Mouse (Mus musculus) forebrain, embryonic 15.5 days (tissue): ENCODE data around the gene Asic2. TPM values are rescaled to one million over a fixed set of nuclear protein-coding genes. Genes with fewer than 3 reads are reported as not detected.

Source experiments
- ATAC-seq: fragments of 200-750 bp; cut with Nextera tagmentation; replicated peaks from 2 replicates; pipeline ENCODE4 v1.8.0; 2017; ENCODE audit warnings: mild to moderate bottlenecking, moderate TSS enrichment, moderate library complexity
- H3K27ac ChIP-seq: fragments of 300-500 bp; sonication (generic); replicated peaks from 2 replicates; pipeline ENCODE4 v1.5.1; 2015; ENCODE audit warnings: mild to moderate bottlenecking, inconsistent platforms
- H3K27me3 ChIP-seq: fragments of 300-500 bp; sonication (generic); 2 replicates; pipeline ENCODE4 v1.6.1; 2015; ENCODE audit warnings: inconsistent platforms
- H3K36me3 ChIP-seq: fragments of 300-500 bp; sonication (generic); 2 replicates; pipeline ENCODE4 v1.6.1; 2015; ENCODE audit warnings: mild to moderate bottlenecking, inconsistent platforms
- H3K4me1 ChIP-seq: fragments of 300-500 bp; sonication (generic); 2 replicates; pipeline ENCODE4 v1.6.1; 2015; ENCODE audit warnings: inconsistent platforms
- H3K4me2 ChIP-seq: fragments of 300-500 bp; sonication (generic); replicated peaks from 2 replicates; pipeline ENCODE4 v1.6.1; 2015; ENCODE audit warnings: mild to moderate bottlenecking, inconsistent platforms
- H3K4me3 ChIP-seq: fragments of 300-500 bp; sonication (generic); 2 replicates; pipeline ENCODE4 v1.5.1; 2015; ENCODE audit warnings: mild to moderate bottlenecking, inconsistent platforms
- H3K9ac ChIP-seq: fragments of 300-500 bp; sonication (generic); replicated peaks from 2 replicates; pipeline ENCODE4 v1.6.1; 2015; ENCODE audit warnings: mild to moderate bottlenecking, inconsistent platforms
- H3K9me3 ChIP-seq: fragments of 300-500 bp; sonication (generic); 2 replicates; pipeline ENCODE4 v1.6.1; 2016; ENCODE audit warnings: inconsistent platforms
- WGBS: fragments of 180-500 bp; shearing (Covaris S2); methylation state at CpG from one replicate; pipeline ENCODE4 v1.1.7; 2015; ENCODE audit warnings: mixed read lengths; 5-methylcytosine and 5-hydroxymethylcytosine counted together
- polyA plus RNA-seq: library from polyadenylated mRNA; unstranded; fragments of >200 nt; fragmentation: Nextera tagmentation; extraction: Ambion mirVana; gene quantifications from 2 replicates; pipeline ENCODE4 v1.2.1, GENCODE M21; 2015

Asic2 gene
- polyA plus RNA-seq, 1 experiment from 2014 or later = 5.5 TPM

DNA sequence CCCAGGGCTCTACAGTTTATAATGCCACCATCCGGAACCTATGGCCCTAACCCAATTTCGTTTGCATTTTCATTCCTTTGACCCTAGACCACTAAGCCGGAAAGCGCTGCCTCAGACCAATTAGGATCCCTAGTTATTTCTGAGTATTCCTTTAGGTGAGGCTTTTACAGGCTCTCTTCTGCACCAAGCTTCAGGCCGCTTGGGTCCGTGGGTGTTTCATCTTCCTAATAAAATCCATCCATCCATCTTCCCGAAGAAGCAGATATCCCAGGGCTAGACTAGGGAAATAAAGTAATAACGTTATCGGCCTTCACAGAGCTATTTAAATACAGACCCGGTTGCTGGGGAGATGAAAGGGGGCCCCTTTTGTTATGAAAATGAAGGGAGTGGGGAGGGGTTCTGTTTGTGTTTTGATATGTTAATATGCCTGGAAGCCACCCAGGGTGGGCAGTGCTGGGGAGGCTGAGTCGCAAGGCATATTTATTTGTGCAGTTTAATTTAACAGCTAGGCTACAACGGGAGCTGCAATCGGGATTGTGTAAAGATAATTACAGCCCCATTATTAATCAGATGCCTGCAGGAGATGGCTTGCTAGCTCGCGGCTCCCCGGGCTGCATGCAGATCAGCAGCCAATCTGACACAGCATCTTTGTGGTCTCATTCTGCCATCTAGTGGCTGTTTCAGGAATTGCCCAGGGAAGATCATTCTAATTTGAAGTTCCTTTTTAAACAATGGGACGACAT, 355.3 kb downstream of the Asic2 start:
- Histone ChIP-seq H3K36me3 (no peaks in the 10 kb centered on the region), H3K27me3 (no peaks in the 10 kb centered on the region), H3K27ac (peak overlapping the region; percentile 93), H3K9ac (peak overlapping the region; percentile 44), H3K4me3 (peak overlapping the region; percentile 33), H3K9me3 (no peaks in the 10 kb centered on the region), H3K4me2 (peak overlapping the region; percentile 53), H3K4me1 (peaks cover 28% of the 10 kb centered on the region)
- ATAC-seq = peak; percentile 88
- 0% methylated on average over 17 of the region's 17 CpGs for WGBS

DNA sequence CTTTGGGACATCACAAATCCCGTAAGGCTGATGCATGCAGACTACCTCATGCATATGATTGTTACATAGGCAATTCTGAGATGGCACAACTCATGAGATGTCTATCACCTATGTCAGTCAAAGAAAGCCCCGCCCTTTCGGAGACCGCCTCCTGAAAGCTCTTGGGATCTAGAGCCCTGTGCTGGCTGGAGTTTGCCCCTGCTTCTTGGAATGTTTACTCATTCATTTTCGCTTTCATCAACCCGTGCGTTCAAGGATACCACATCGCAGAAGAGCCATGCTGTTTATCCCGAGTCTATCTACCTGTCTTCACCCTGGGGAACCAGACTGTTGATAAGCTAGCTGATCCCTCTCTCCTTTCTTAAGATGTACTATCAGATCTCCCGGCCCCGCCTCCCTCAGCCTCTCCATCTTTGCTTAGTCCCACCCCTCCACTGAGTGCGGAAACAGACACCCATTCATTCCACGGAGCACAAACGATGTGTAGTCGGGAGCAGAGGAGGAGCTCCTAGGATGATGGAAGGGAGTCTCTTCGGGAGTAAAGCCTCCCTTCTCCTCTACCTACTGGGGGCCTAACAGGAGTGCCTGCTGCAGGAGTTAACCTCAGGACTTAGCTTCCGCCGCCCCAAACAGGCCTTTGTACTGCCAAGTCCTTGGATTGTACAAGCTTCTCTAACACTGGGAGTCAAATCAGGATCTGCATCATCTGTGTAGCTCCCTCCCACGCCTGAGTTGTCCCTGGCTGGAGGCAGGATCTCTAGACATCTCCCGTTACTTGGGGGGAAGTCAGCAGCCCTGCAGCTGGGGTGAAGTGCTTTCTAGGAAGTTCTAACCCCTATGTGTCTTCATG, 356.1 kb downstream of the Asic2 start:
- Histone ChIP-seq H3K9ac (peak overlapping the region; percentile 44), H3K27ac (peak overlapping the region; percentile 93), H3K9me3 (no peaks in the 10 kb centered on the region), H3K4me2 (peak overlapping the region; percentile 53), H3K27me3 (no peaks in the 10 kb centered on the region), H3K4me1 (peaks cover 28% of the 10 kb centered on the region), H3K36me3 (no peaks in the 10 kb centered on the region), H3K4me3 (peak overlapping the region; percentile 33)
- ATAC-seq = peak; percentile 84
- 7% methylated on average over 20 of the region's 20 CpGs for WGBS

DNA sequence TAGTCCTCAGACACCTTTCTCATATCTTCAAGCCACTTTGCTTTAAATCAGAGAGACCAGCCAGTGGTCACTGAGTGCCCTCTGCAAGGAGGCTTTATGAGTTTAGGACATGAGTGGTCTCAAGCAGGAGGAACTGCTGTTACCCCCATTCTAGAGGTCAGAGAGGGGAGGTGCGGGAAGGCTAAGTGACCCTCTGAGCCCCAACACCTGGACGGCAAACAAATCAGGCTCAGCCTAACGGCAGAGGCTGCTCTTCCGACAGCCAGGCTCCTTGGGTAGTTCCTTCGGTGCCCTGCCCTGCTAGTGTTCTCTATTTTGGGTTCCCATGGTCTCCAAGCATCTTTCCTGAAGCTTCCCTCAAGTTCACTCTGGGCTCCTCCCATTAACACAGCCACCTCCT, 357.8 kb downstream of the Asic2 start:
- no peaks in the 10 kb centered on the region for H3K27me3 ChIP-seq
- no peak overlapping the region for H3K27ac ChIP-seq
- H3K4me2 ChIP-seq = no peak overlapping the region
- no peaks in the 10 kb centered on the region for H3K9me3 ChIP-seq
- WGBS = 82% methylated on average over 5 of the region's 5 CpGs
- H3K4me1 ChIP-seq = peaks cover 28% of the 10 kb centered on the region
- no peaks in the 10 kb centered on the region for H3K36me3 ChIP-seq
- H3K4me3 ChIP-seq = no peak overlapping the region
- ATAC-seq = no peak
- H3K9ac ChIP-seq = no peak overlapping the region

GRCm38 (mm10) chr11:81602971-81603370, 365.3 kb downstream of the Asic2 start:
- no peak overlapping the region for H3K9ac ChIP-seq
- H3K4me3 ChIP-seq = no peak overlapping the region
- H3K36me3 ChIP-seq = no peaks in the 10 kb centered on the region
- H3K9me3 ChIP-seq = no peaks in the 10 kb centered on the region
- ATAC-seq = no peak
- no peaks in the 10 kb centered on the region for H3K27me3 ChIP-seq
- 92% methylated on average over 4 of the region's 4 CpGs for WGBS
- H3K27ac ChIP-seq = no peak overlapping the region
- H3K4me2 ChIP-seq = no peak overlapping the region
- H3K4me1 ChIP-seq = no peaks in the 10 kb centered on the region

DNA sequence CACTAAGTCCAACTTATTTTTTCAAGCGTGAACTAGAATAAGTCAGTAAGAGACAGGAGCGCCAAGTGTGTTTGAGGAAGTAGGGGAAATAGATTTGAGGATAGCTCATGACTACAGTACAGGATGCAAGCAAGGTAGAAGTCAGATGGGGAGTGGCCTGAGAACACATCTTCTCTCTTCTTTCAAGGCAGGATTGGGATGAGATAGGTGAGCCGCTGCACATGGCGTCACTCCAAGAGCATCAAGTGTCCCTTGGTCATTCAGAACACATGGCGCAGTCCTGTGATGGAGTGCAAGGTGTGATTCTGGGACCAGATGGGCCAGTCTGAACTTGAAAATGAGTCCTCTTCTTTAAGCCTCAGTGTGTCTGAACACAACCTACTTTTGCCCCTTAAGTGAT, 366.5 kb downstream of the Asic2 start:
- Histone ChIP-seq H3K9me3 (no peaks in the 10 kb centered on the region), H3K4me1 (no peaks in the 10 kb centered on the region), H3K4me3 (no peak overlapping the region), H3K27ac (no peak overlapping the region), H3K4me2 (no peak overlapping the region), H3K9ac (no peak overlapping the region), H3K27me3 (no peaks in the 10 kb centered on the region), H3K36me3 (no peaks in the 10 kb centered on the region)
- no peak for ATAC-seq
- 99% methylated on average over 5 of the region's 5 CpGs for whole genome bisulfite sequencing

GRCm38 (mm10) chr11:81597601-81598000, 370.7 kb downstream of the Asic2 start:
- Histone ChIP-seq H3K27me3 (no peaks in the 10 kb centered on the region), H3K4me2 (no peak overlapping the region), H3K36me3 (no peaks in the 10 kb centered on the region), H3K9ac (no peak overlapping the region), H3K27ac (no peak overlapping the region), H3K4me3 (no peak overlapping the region), H3K9me3 (no peaks in the 10 kb centered on the region), H3K4me1 (peaks cover 26% of the 10 kb centered on the region)
- no peak for ATAC-seq
- WGBS = 92% methylated on average over 5 of the region's 5 CpGs

DNA sequence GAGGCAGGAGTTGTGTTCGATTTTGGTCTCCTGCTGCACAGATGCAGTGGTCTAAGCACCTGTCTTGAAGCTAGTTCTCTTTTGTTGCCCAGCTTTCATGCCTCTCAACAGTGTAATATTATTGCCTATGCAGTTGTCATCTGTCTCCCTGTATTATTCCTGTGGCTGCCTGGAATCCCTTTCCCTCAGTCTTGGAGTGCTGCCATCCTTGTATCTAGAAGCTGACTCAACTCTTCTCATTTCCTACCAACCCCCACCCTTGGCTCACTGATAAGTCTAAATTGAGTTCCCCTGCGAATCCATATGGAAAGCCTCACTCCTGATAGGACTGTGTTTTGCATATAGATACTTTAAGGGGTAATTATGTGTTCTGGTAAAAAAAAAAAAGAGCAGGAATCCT, 373.0 kb downstream of the Asic2 start:
- H3K27ac ChIP-seq = peak overlapping the region; percentile 35; the same call in 1 of the 2 replicates
- H3K4me2 ChIP-seq = no peak overlapping the region
- H3K4me1 ChIP-seq = peaks cover 45% of the 10 kb centered on the region
- H3K36me3 ChIP-seq = no peaks in the 10 kb centered on the region
- ATAC-seq = no peak
- H3K9me3 ChIP-seq = no peaks in the 10 kb centered on the region
- WGBS = 53% methylated on average over 2 of the region's 2 CpGs
- H3K4me3 ChIP-seq = no peak overlapping the region
- no peaks in the 10 kb centered on the region; the same call in 1 of the 2 replicates for H3K27me3 ChIP-seq
- no peak overlapping the region for H3K9ac ChIP-seq

DNA sequence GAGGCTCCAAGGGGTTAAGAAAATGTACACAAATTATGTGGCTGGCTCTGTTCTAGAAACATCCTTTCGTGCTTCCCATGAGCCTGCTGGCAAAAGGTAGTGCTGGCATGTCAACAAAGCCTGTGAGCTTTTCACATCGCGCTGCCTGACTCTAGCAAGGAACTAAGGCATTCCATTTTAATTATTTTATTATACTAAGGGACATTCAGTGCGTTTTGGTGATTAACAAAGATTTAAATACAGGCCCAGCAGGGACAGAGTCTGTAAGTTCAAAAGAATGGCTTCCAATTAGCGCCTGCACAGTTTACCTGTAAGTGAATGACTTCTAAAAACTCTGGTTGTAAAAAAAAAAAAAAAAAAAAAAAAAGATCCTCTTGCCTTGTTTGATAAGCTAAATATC, 375.5 kb downstream of the Asic2 start:
- no peak overlapping the region for H3K4me3 ChIP-seq
- H3K4me1 ChIP-seq = peaks cover 67% of the 10 kb centered on the region
- H3K9ac ChIP-seq = no peak overlapping the region
- ATAC-seq = no peak
- no peak overlapping the region for H3K27ac ChIP-seq
- no peaks in the 10 kb centered on the region for H3K9me3 ChIP-seq
- H3K4me2 ChIP-seq = no peak overlapping the region
- 9% methylated on average over 5 of the region's 5 CpGs for WGBS
- no peaks in the 10 kb centered on the region for H3K36me3 ChIP-seq
- no peaks in the 10 kb centered on the region; the same call in 1 of the 2 replicates for H3K27me3 ChIP-seq

GRCm38 (mm10) chr11:81590911-81591310, 377.3 kb downstream of the Asic2 start:
- 59% methylated on average over 4 of the region's 4 CpGs for WGBS
- no peaks in the 10 kb centered on the region for H3K36me3 ChIP-seq
- H3K9me3 ChIP-seq = no peaks in the 10 kb centered on the region
- no peak overlapping the region for H3K27ac ChIP-seq
- no peak overlapping the region for H3K4me2 ChIP-seq
- H3K4me3 ChIP-seq = no peak overlapping the region
- peaks cover 71% of the 10 kb centered on the region for H3K4me1 ChIP-seq
- no peaks in the 10 kb centered on the region; the same call in 1 of the 2 replicates for H3K27me3 ChIP-seq
- no peak overlapping the region for H3K9ac ChIP-seq
- ATAC-seq = no peak

GRCm38 (mm10) chr11:81588630-81589029, 379.6 kb downstream of the Asic2 start:
- Histone ChIP-seq H3K27me3 (no peaks in the 10 kb centered on the region; the same call in 1 of the 2 replicates), H3K9ac (no peak overlapping the region), H3K4me3 (no peak overlapping the region), H3K4me2 (no peak overlapping the region), H3K4me1 (peaks cover 60% of the 10 kb centered on the region), H3K27ac (peak overlapping the region; percentile 76), H3K9me3 (no peaks in the 10 kb centered on the region), H3K36me3 (no peaks in the 10 kb centered on the region)
- WGBS = 9% methylated on average over 10 of the region's 10 CpGs
- 0 out of 2 replicates have a peak, but pooled peaks have one; percentile 46 for ATAC-seq

GRCm38 (mm10) chr11:81587942-81588341, 380.3 kb downstream of the Asic2 start:
- peak overlapping the region; percentile 47 for H3K4me2 ChIP-seq
- peak overlapping the region; percentile 19; the same call in 1 of the 2 replicates for H3K4me3 ChIP-seq
- H3K27me3 ChIP-seq = no peaks in the 10 kb centered on the region; the same call in 1 of the 2 replicates
- peaks cover 61% of the 10 kb centered on the region for H3K4me1 ChIP-seq
- peak overlapping the region; percentile 44 for H3K9ac ChIP-seq
- ATAC-seq = peak; percentile 59
- no peaks in the 10 kb centered on the region for H3K9me3 ChIP-seq
- no peaks in the 10 kb centered on the region for H3K36me3 ChIP-seq
- 12% methylated on average over 17 of the region's 17 CpGs for WGBS
- peak overlapping the region; percentile 76 for H3K27ac ChIP-seq

DNA sequence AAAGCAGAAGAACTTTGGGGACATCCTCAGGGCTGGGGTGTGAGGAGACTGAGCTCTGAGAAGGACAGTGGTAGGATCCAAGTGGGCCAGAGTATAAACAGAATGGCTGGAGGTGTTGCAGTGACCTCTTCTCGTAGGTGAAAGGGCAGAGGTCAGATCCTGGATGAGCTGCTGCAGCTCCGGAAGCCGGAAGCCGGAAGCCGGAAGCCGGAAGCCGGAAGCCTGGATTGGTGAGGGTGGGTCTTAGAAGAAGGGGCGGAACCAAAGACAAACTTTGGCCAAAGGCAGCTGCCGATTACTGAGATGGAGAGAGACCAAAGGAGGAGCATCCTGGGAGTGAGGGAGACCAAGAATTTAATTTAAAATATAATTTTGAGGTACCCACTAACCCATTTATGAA, 381.1 kb downstream of the Asic2 start:
- no peak overlapping the region for H3K4me2 ChIP-seq
- no peak for ATAC-seq
- no peaks in the 10 kb centered on the region for H3K9me3 ChIP-seq
- H3K4me3 ChIP-seq = no peak overlapping the region
- 82% methylated on average over 9 of the region's 9 CpGs for WGBS
- H3K4me1 ChIP-seq = peaks cover 60% of the 10 kb centered on the region
- H3K9ac ChIP-seq = no peak overlapping the region
- H3K36me3 ChIP-seq = no peaks in the 10 kb centered on the region
- no peak overlapping the region for H3K27ac ChIP-seq
- no peaks in the 10 kb centered on the region; the same call in 1 of the 2 replicates for H3K27me3 ChIP-seq
